Mouse (Mus musculus) megakaryocyte, embryonic 14.5 days (primary cell): Measurements from ENCODE around the gene Cbx5. TPM values are rescaled to one million over a fixed set of nuclear protein-coding genes. Genes with fewer than 3 reads are reported as not detected.

ENCODE experiments used
- H3K27me3 ChIP-seq: replicated peaks from 2 replicates; pipeline ENCODE3; 2012; ENCODE audit warnings: inconsistent platforms
- H3K36me3 ChIP-seq: replicated peaks from 2 replicates; pipeline ENCODE3; 2012; ENCODE audit warnings: low read length, inconsistent platforms, mixed read lengths
- H3K4me1 ChIP-seq: 2 replicates; pipeline ENCODE4 v1.6.1; 2012; ENCODE audit warnings: inconsistent platforms
- H3K4me3 ChIP-seq: replicated peaks from 2 replicates; pipeline ENCODE3; 2012; ENCODE audit warnings: moderate library complexity, mild to moderate bottlenecking, inconsistent platforms
- H3K9me3 ChIP-seq: 2 replicates; pipeline ENCODE4 v1.6.1; 2012; ENCODE audit warnings: inconsistent platforms
- FLI1 ChIP-seq: IDR thresholded peaks from 2 replicates; pipeline ENCODE4 v1.6.1; 2012; ENCODE audit warnings: low read length, inconsistent platforms, mixed read lengths
- GATA1 ChIP-seq: IDR thresholded peaks from 3 replicates; pipeline ENCODE4 v1.6.1; 2012; ENCODE audit warnings: mixed read lengths, low read length, inconsistent platforms, borderline replicate concordance
- polyA plus RNA-seq: library from polyadenylated mRNA; stranded (reverse); fragments of >175 nt; gene quantifications from 2 replicates; pipeline ENCODE4 v1.2.3, GENCODE M21; 2012; ENCODE audit warnings: low replicate concordance; ENCODE audit not compliant: insufficient read depth

The Cbx5 gene
- polyA plus RNA-seq, 1 experiment = 1.5 TPM

- Histone ChIP-seq H3K27me3 (peaks cover 63% of the 10 kb centered on the region), H3K9me3 (no peaks in the 10 kb centered on the region), H3K4me1 (peaks cover 49% of the 10 kb centered on the region)
Observed at GRCm38 (mm10) chr15:103147779-103148178, 91.8 kb downstream of the Cbx5 start.

GRCm38 (mm10) chr15:103147422-103147690 lies 92.3 kb downstream of the Cbx5 start:
- peak overlapping the region; percentile 87 for H3K4me3 ChIP-seq
- TF ChIP-seq FLI1 (no peak), GATA1 (no peak)
- peaks cover 45% of the 10 kb centered on the region for H3K4me1 ChIP-seq
- no peaks in the 10 kb centered on the region for H3K36me3 ChIP-seq
- no peaks in the 10 kb centered on the region for H3K9me3 ChIP-seq
- peaks cover 65% of the 10 kb centered on the region for H3K27me3 ChIP-seq

More at GRCm38 (mm10) chr15:103147779-103148178, 91.8 kb downstream of the Cbx5 start:
- Histone ChIP-seq H3K4me3 (peak overlapping the region; percentile 18), H3K36me3 (no peaks in the 10 kb centered on the region)
- TF ChIP-seq FLI1 (no peak), GATA1 (no peak)

- peaks cover 66% of the 10 kb centered on the region for H3K27me3 ChIP-seq
- no peaks in the 10 kb centered on the region for H3K9me3 ChIP-seq
- H3K36me3 ChIP-seq = no peaks in the 10 kb centered on the region
- peak overlapping the region; percentile 87 for H3K4me3 ChIP-seq
- peaks cover 39% of the 10 kb centered on the region for H3K4me1 ChIP-seq
- TF ChIP-seq FLI1 (no peak), GATA1 (no peak)
Observed at GRCm38 (mm10) chr15:103146627-103147421, 92.8 kb downstream of the Cbx5 start.

GRCm38 (mm10) chr15:103145635-103146299 lies 93.8 kb downstream of the Cbx5 start:
- Histone ChIP-seq H3K4me3 (no peak overlapping the region), H3K36me3 (no peaks in the 10 kb centered on the region), H3K4me1 (peaks cover 39% of the 10 kb centered on the region), H3K9me3 (no peaks in the 10 kb centered on the region), H3K27me3 (peaks cover 76% of the 10 kb centered on the region)
- no peak for TF ChIP-seq GATA1
- no peak for TF ChIP-seq FLI1

- Histone ChIP-seq H3K9me3 (no peaks in the 10 kb centered on the region), H3K27me3 (peaks cover 88% of the 10 kb centered on the region), H3K4me3 (no peak overlapping the region), H3K4me1 (peaks cover 37% of the 10 kb centered on the region), H3K36me3 (no peaks in the 10 kb centered on the region)
- TF ChIP-seq FLI1 = no peak
- TF ChIP-seq GATA1 = no peak
Observed at GRCm38 (mm10) chr15:103144176-103144575, 95.4 kb downstream of the Cbx5 start.

Other genes with a start within 250 kb of the Cbx5 start
- gene Hoxc8, start 249.2 kb downstream of the Cbx5 start, polyA plus RNA-seq = 0.04 TPM in 1 of 2 replicates, not detected in the other
- gene Hoxc6, start 241.6 kb downstream of the Cbx5 start, polyA plus RNA-seq = not detected in 2 replicates
- gene Hoxc4, start 220.9 kb downstream of the Cbx5 start, polyA plus RNA-seq = not detected in 2 replicates
- gene Smug1, start 72.7 kb downstream of the Cbx5 start, polyA plus RNA-seq = 0.73 and 2.1 TPM in 2 replicates
- 12.1 and 56.4 TPM in 2 replicates for gene Hnrnpa1, start 616 bp upstream of the Cbx5 start, polyA plus RNA-seq
- gene Nfe2, start 18.6 kb upstream of the Cbx5 start, polyA plus RNA-seq = 321 and 342 TPM in 2 replicates
- 33.2 and 56.2 TPM in 2 replicates for gene Copz1, start 32.9 kb upstream of the Cbx5 start, polyA plus RNA-seq
- gene Gpr84, start 70.8 kb upstream of the Cbx5 start, polyA plus RNA-seq = 1.00 and 1.6 TPM in 2 replicates
- gene Zfp385a, start 100.3 kb upstream of the Cbx5 start, polyA plus RNA-seq = 1,319 and 2,156 TPM in 2 replicates
- 20.5 and 26.4 TPM in 2 replicates for gene Itga5, start 126.9 kb upstream of the Cbx5 start, polyA plus RNA-seq
- gene Gtsf1, start 190.7 kb upstream of the Cbx5 start, polyA plus RNA-seq = not detected in 2 replicates
- gene Gtsf2, start 208.7 kb upstream of the Cbx5 start, polyA plus RNA-seq = not detected in 2 replicates
- gene Nckap1l, start 214.0 kb upstream of the Cbx5 start, polyA plus RNA-seq = 5.3 and 32.2 TPM in 2 replicates